ENCODE assay signal across 12 mouse cellular contexts in genomic region chr7:98499561-98500292, GRCm38 (mm10). TPM values are rescaled to one million over a fixed set of nuclear protein-coding genes. Genes with fewer than 3 reads are reported as not detected.
DNase-seq lines count a peak whose midpoint lies in the region; ATAC-seq and TF ChIP-seq lines count a peak whose summit lies in the region.
"Had no signal": no experiment of that assay in that cellular context is flagged by ENCODE, and none has a peak within 500 bp of the region (broad histone marks: within the 10 kb centered on the region; RNA-seq: fewer than 3 reads in every experiment).

No protein-coding gene starts in this region.

- no peak overlapping the region for H3K4me3 ChIP-seq in midbrain, embryonic 10.5 days
- no peak overlapping the region for H3K4me3 ChIP-seq in midbrain, embryonic 15.5 days
- H3K4me3 ChIP-seq in embryonic facial prominence, embryonic 15.5 days (replicated peaks): no peak overlapping the region
- H3K4me3 ChIP-seq in stomach, postnatal 0 days (ENCODE audit: low read depth, low read length): no peak overlapping the region
- H3K4me3 ChIP-seq in hindbrain, embryonic 13.5 days: no peak overlapping the region

- no peak for TF ChIP-seq CTCF in stomach, postnatal 0 days (IDR thresholded peaks at IDR 0.05; ENCODE audit: low read depth)

- WGBS in midbrain, embryonic 10.5 days: 81% methylated on average over 25 of the region's 25 CpGs
- WGBS in midbrain, embryonic 15.5 days: 79% methylated on average over 25 of the region's 25 CpGs
- WGBS in embryonic facial prominence, embryonic 15.5 days: 48% methylated on average over 25 of the region's 25 CpGs
- 65% methylated on average over 25 of the region's 25 CpGs for WGBS in stomach, postnatal 0 days
- 79% methylated on average over 25 of the region's 25 CpGs for WGBS in hindbrain, embryonic 13.5 days

- H3K9me3 ChIP-seq in midbrain, embryonic 10.5 days (replicated peaks): no peaks in the 10 kb centered on the region
- no peaks in the 10 kb centered on the region for H3K9me3 ChIP-seq in midbrain, embryonic 15.5 days
- H3K9me3 ChIP-seq in embryonic facial prominence, embryonic 15.5 days (replicated peaks): no peaks in the 10 kb centered on the region
- no peaks in the 10 kb centered on the region for H3K9me3 ChIP-seq in stomach, postnatal 0 days (ENCODE audit: control insufficient read depth, low read length)
- no peaks in the 10 kb centered on the region for H3K9me3 ChIP-seq in hindbrain, embryonic 13.5 days

- DNase-seq in heart, adult 18-20 months: peak; percentile 62 to 66
- DNase-seq in heart, adult 8-10 months (ENCODE audit: low spot score): no peak
- no peak for DNase-seq in midbrain, embryonic 10.5 days (ENCODE audit: low spot score)
- no peak for DNase-seq in stomach, postnatal 0 days (ENCODE audit: low spot score)
- DNase-seq in embryo, embryonic 10 days (ENCODE audit: low spot score): no peak
- DNase-seq: thymus, postnatal 36 days had no signal

- H3K4me2 ChIP-seq in midbrain, embryonic 15.5 days: no peak overlapping the region
- H3K4me2 ChIP-seq in embryonic facial prominence, embryonic 15.5 days (replicated peaks): no peak overlapping the region
- H3K4me2 ChIP-seq in stomach, postnatal 0 days (replicated peaks; ENCODE audit: low read depth): no peak overlapping the region
- no peak overlapping the region for H3K4me2 ChIP-seq in hindbrain, embryonic 13.5 days

- H3K36me3 ChIP-seq in midbrain, embryonic 10.5 days: no peaks in the 10 kb centered on the region
- no peaks in the 10 kb centered on the region for H3K36me3 ChIP-seq in midbrain, embryonic 15.5 days (replicated peaks)
- H3K36me3 ChIP-seq in embryonic facial prominence, embryonic 15.5 days: no peaks in the 10 kb centered on the region
- H3K36me3 ChIP-seq in stomach, postnatal 0 days (ENCODE audit: control insufficient read depth, insufficient read depth, low read length): no peaks in the 10 kb centered on the region; the same call in 1 of the 2 replicates
- no peaks in the 10 kb centered on the region for H3K36me3 ChIP-seq in hindbrain, embryonic 13.5 days

- peak overlapping the region; percentile 52; the same call in 1 of the 2 replicates for H3K27ac ChIP-seq in midbrain, embryonic 10.5 days (replicated peaks)
- H3K27ac ChIP-seq in midbrain, embryonic 15.5 days: no peak overlapping the region
- H3K27ac ChIP-seq in embryonic facial prominence, embryonic 15.5 days (replicated peaks): peak overlapping the region; percentile 78
- H3K27ac ChIP-seq in stomach, postnatal 0 days (replicated peaks): peak overlapping the region; percentile 73
- H3K27ac ChIP-seq in hindbrain, embryonic 13.5 days: no peak overlapping the region; the same call in 1 of the 2 replicates

- TF ChIP-seq EP300 in stomach, postnatal 0 days (optimal IDR thresholded peaks at IDR 0.05): no peak

- no peak for ATAC-seq in midbrain, embryonic 15.5 days (replicated peaks)
- peak; percentile 58 for ATAC-seq in embryonic facial prominence, embryonic 15.5 days (ENCODE audit: insufficient number of reproducible peaks, low FRiP score, low TSS enrichment, low read depth)
- no peak for ATAC-seq in stomach, postnatal 0 days (ENCODE audit: low FRiP score, low TSS enrichment)
- no peak for ATAC-seq in hindbrain, embryonic 13.5 days (ENCODE audit: low FRiP score)

- peaks cover 41% of the 10 kb centered on the region for H3K4me1 ChIP-seq in midbrain, embryonic 10.5 days
- peaks cover 9% of the 10 kb centered on the region; the same call in 1 of the 2 replicates for H3K4me1 ChIP-seq in midbrain, embryonic 15.5 days
- H3K4me1 ChIP-seq in embryonic facial prominence, embryonic 15.5 days: peaks cover 62% of the 10 kb centered on the region
- peaks cover 3% of the 10 kb centered on the region; the same call in 1 of the 2 replicates for H3K4me1 ChIP-seq in stomach, postnatal 0 days (replicated peaks; ENCODE audit: control insufficient read depth, insufficient read depth)
- peaks cover 33% of the 10 kb centered on the region for H3K4me1 ChIP-seq in hindbrain, embryonic 13.5 days (replicated peaks)

- H3K27me3 ChIP-seq in midbrain, embryonic 10.5 days (ENCODE audit: low read depth, poor library complexity, severe bottlenecking): no peaks in the 10 kb centered on the region
- H3K27me3 ChIP-seq in midbrain, embryonic 15.5 days (replicated peaks): no peaks in the 10 kb centered on the region
- H3K27me3 ChIP-seq in embryonic facial prominence, embryonic 15.5 days: no peaks in the 10 kb centered on the region
- no peaks in the 10 kb centered on the region for H3K27me3 ChIP-seq in stomach, postnatal 0 days (ENCODE audit: control insufficient read depth, insufficient read depth, low read length)
- no peaks in the 10 kb centered on the region for H3K27me3 ChIP-seq in hindbrain, embryonic 13.5 days
- H3K27me3 ChIP-seq: CH12.LX had no signal

- no peak overlapping the region for H3K9ac ChIP-seq in midbrain, embryonic 15.5 days
- no peak overlapping the region for H3K9ac ChIP-seq in embryonic facial prominence, embryonic 15.5 days
- 0 out of 2 replicates have a peak overlapping the region, but pooled peaks have one; percentile 4 for H3K9ac ChIP-seq in stomach, postnatal 0 days (ENCODE audit: low read length)
- no peak overlapping the region for H3K9ac ChIP-seq in hindbrain, embryonic 13.5 days

RNA-seq across cellular contexts. Expression of gene Lrrc32, which starts 10.6 kb away (rescaled TPM):
- 1 to 10 TPM; 7.5 to 8.0 TPM for total RNA-seq in heart, adult 18-20 months (2021)
- 10 to 100 TPM in 3 of 4 experiments, 1 to 10 TPM in 1; 7.7 to 17.3 (median 12.2) TPM for total RNA-seq in heart, adult 8-10 months (2022)
- 5.2 and 5.7 TPM in 2 replicates for polyA plus RNA-seq in midbrain, embryonic 10.5 days (2016; fragmentation: Nextera tagmentation; extraction: Ambion mirVana)
- polyA plus RNA-seq in midbrain, embryonic 15.5 days (2015; fragmentation: Nextera tagmentation; extraction: Ambion mirVana): 5.0 and 5.5 TPM in 2 replicates
- polyA plus RNA-seq in embryonic facial prominence, embryonic 15.5 days (2015; fragmentation: Nextera tagmentation; extraction: Ambion mirVana): 7.3 and 8.1 TPM in 2 replicates
- polyA plus RNA-seq in stomach, postnatal 0 days (2015; fragmentation: Nextera tagmentation; extraction: Ambion mirVana): 3.6 and 6.0 TPM in 2 replicates
- polyA plus RNA-seq in hindbrain, embryonic 13.5 days (2015; fragmentation: Nextera tagmentation; extraction: Ambion mirVana): 3.1 and 3.9 TPM in 2 replicates

RNA-seq across cellular contexts. Expression of gene Gucy2d, which starts 59.5 kb away (rescaled TPM):
- total RNA-seq in heart, adult 18-20 months (2021): under 1 TPM in 1 of 2 experiments, not detected in 1; 0.07 TPM
- under 1 TPM in 3 of 4 experiments, not detected in 1; 0.12 to 0.20 (median 0.16) TPM for total RNA-seq in heart, adult 8-10 months (2022)
- polyA plus RNA-seq in midbrain, embryonic 10.5 days (2016; fragmentation: Nextera tagmentation; extraction: Ambion mirVana): not detected in 2 replicates
- 0.09 TPM in 1 of 2 replicates, not detected in the other for polyA plus RNA-seq in midbrain, embryonic 15.5 days (2015; fragmentation: Nextera tagmentation; extraction: Ambion mirVana)
- 0.11 TPM in 1 of 2 replicates, not detected in the other for polyA plus RNA-seq in embryonic facial prominence, embryonic 15.5 days (2015; fragmentation: Nextera tagmentation; extraction: Ambion mirVana)
- 0.02 TPM in 1 of 2 replicates, not detected in the other for polyA plus RNA-seq in stomach, postnatal 0 days (2015; fragmentation: Nextera tagmentation; extraction: Ambion mirVana)
- 0.10 TPM in 1 of 2 replicates, not detected in the other for polyA plus RNA-seq in hindbrain, embryonic 13.5 days (2015; fragmentation: Nextera tagmentation; extraction: Ambion mirVana)
- total RNA-seq: adrenal gland, adult 18-20 months; CH12.LX had no signal
- polyA plus RNA-seq: cortical plate, adult 2 months had no signal

Comparison
In these comparisons a context has a peak if more than half of its experiments do, and no peak if none do; other contexts are left out.
1. DNase-seq: peak in heart, adult 18-20 months (2 of 2); none in heart, adult 8-10 months (single experiment), midbrain, embryonic 10.5 days (single experiment), stomach, postnatal 0 days (single experiment) and embryo, embryonic 10 days (single experiment).
2. H3K27ac ChIP-seq: peak in midbrain, embryonic 10.5 days (single experiment), embryonic facial prominence, embryonic 15.5 days (single experiment) and stomach, postnatal 0 days (single experiment); none in midbrain, embryonic 15.5 days (single experiment) and hindbrain, embryonic 13.5 days (single experiment).